Mouse (Mus musculus): Measurements from ENCODE around the gene Cma1. TPM values are rescaled to one million over a fixed set of nuclear protein-coding genes. Genes with fewer than 3 reads are reported as not detected.

Cma1 gene
- polyA plus RNA-seq, 1 experiment from 2014 or later = not detected

GRCm38 (mm10) chr14:55922475-55923232, 21.8 kb downstream of the Cma1 start:
- H3K9me3 ChIP-seq (replicated peaks) = no peaks in the 10 kb centered on the region
- DNase-seq (ENCODE audit: low spot score) = no peak
- H3K4me3 ChIP-seq = no peak overlapping the region
- peaks cover 37% of the 10 kb centered on the region for H3K4me1 ChIP-seq
- H3K27ac ChIP-seq = no peak overlapping the region
- no peaks in the 10 kb centered on the region for H3K27me3 ChIP-seq (ENCODE audit: low read depth, poor library complexity, severe bottlenecking)
- no peaks in the 10 kb centered on the region for H3K36me3 ChIP-seq
- 26% methylated on average over 7 of the region's 7 CpGs for WGBS

GRCm38 (mm10) chr14:55918240-55919082, 26.0 kb downstream of the Cma1 start:
- peak; percentile 80 for DNase-seq (ENCODE audit: low spot score)
- 0 out of 2 replicates have a peak overlapping the region, but pooled peaks have one; percentile 27 for H3K4me3 ChIP-seq
- WGBS = 41% methylated on average over 14 of the region's 14 CpGs
- no peaks in the 10 kb centered on the region for H3K9me3 ChIP-seq (replicated peaks)
- H3K27ac ChIP-seq = peak overlapping the region; percentile 70
- H3K36me3 ChIP-seq = no peaks in the 10 kb centered on the region
- H3K4me1 ChIP-seq = peaks cover 39% of the 10 kb centered on the region
- H3K27me3 ChIP-seq (ENCODE audit: low read depth, poor library complexity, severe bottlenecking) = no peaks in the 10 kb centered on the region

- no peaks in the 10 kb centered on the region for H3K9me3 ChIP-seq (replicated peaks)
- H3K27ac ChIP-seq = no peak overlapping the region
- no peaks in the 10 kb centered on the region for H3K27me3 ChIP-seq (ENCODE audit: low read depth, poor library complexity, severe bottlenecking)
- no peak for DNase-seq (ENCODE audit: low spot score)
- H3K4me1 ChIP-seq = peaks cover 6% of the 10 kb centered on the region; the same call in 1 of the 2 replicates
- H3K36me3 ChIP-seq = no peaks in the 10 kb centered on the region
- H3K4me3 ChIP-seq = no peak overlapping the region
- WGBS = 41% methylated on average over 4 of the region's 4 CpGs
Measured at GRCm38 (mm10) chr14:55913406-55913805, 31.1 kb downstream of the Cma1 start.

- no peak for DNase-seq (ENCODE audit: low spot score)
- no peak overlapping the region for H3K4me3 ChIP-seq
- WGBS = 34% methylated on average over 1 of the region's 1 CpGs
- no peaks in the 10 kb centered on the region for H3K27me3 ChIP-seq (ENCODE audit: low read depth, poor library complexity, severe bottlenecking)
- no peaks in the 10 kb centered on the region for H3K9me3 ChIP-seq (replicated peaks)
- H3K27ac ChIP-seq = no peak overlapping the region
- H3K36me3 ChIP-seq = no peaks in the 10 kb centered on the region
- peaks cover 7% of the 10 kb centered on the region for H3K4me1 ChIP-seq
Measured at GRCm38 (mm10) chr14:55905518-55905917, 39.0 kb downstream of the Cma1 start.

GRCm38 (mm10) chr14:55900414-55900755, 44.1 kb downstream of the Cma1 start:
- peak overlapping the region; percentile 62 for H3K4me3 ChIP-seq
- no peaks in the 10 kb centered on the region for H3K9me3 ChIP-seq (replicated peaks)
- H3K36me3 ChIP-seq = peaks cover 31% of the 10 kb centered on the region
- no peak for DNase-seq (ENCODE audit: low spot score)
- H3K4me1 ChIP-seq = peaks cover 24% of the 10 kb centered on the region
- H3K27me3 ChIP-seq (ENCODE audit: low read depth, poor library complexity, severe bottlenecking) = no peaks in the 10 kb centered on the region
- 6% methylated on average over 12 of the region's 12 CpGs for WGBS
- peak overlapping the region; percentile 88 for H3K27ac ChIP-seq

GRCm38 (mm10) chr14:55899701-55900413, 44.6 kb downstream of the Cma1 start, which contains the start of gene Sdr39u1:
Gene Sdr39u1, minus strand, starts transcription at chr14:55900293.
- peak; percentile 90 for DNase-seq (ENCODE audit: low spot score)
- H3K4me1 ChIP-seq = peaks cover 24% of the 10 kb centered on the region
- WGBS = 2% methylated on average over 39 of the region's 39 CpGs

GRCm38 (mm10) chr14:55898947-55899346, 45.5 kb downstream of the Cma1 start:
- H3K27me3 ChIP-seq (ENCODE audit: low read depth, poor library complexity, severe bottlenecking) = no peaks in the 10 kb centered on the region
- 88% methylated on average over 7 of the region's 7 CpGs for WGBS
- H3K4me1 ChIP-seq = peaks cover 24% of the 10 kb centered on the region
- H3K4me3 ChIP-seq = peak overlapping the region; percentile 62
- H3K36me3 ChIP-seq = peaks cover 45% of the 10 kb centered on the region
- peak overlapping the region; percentile 88; the same call in 1 of the 2 replicates for H3K27ac ChIP-seq
- DNase-seq (ENCODE audit: low spot score) = no peak
- no peaks in the 10 kb centered on the region for H3K9me3 ChIP-seq (replicated peaks)

More at GRCm38 (mm10) chr14:55899701-55900413, 44.6 kb downstream of the Cma1 start, which contains the start of gene Sdr39u1:
- H3K36me3 ChIP-seq = peaks cover 36% of the 10 kb centered on the region
- no peaks in the 10 kb centered on the region for H3K9me3 ChIP-seq (replicated peaks)
- peak within 1 kb of the TSS; percentile 62 for H3K4me3 ChIP-seq
- peak within 1 kb of the TSS; percentile 88 for H3K27ac ChIP-seq
- no peaks in the 10 kb centered on the region for H3K27me3 ChIP-seq (ENCODE audit: low read depth, poor library complexity, severe bottlenecking)

- Histone ChIP-seq H3K27me3 (ENCODE audit: low read depth, poor library complexity, severe bottlenecking) (no peaks in the 10 kb centered on the region), H3K27ac (no peak overlapping the region), H3K4me3 (no peak overlapping the region), H3K9me3 (replicated peaks) (no peaks in the 10 kb centered on the region), H3K36me3 (peaks cover 58% of the 10 kb centered on the region), H3K4me1 (peaks cover 24% of the 10 kb centered on the region)
- 92% methylated on average over 12 of the region's 12 CpGs for WGBS
- no peak for DNase-seq (ENCODE audit: low spot score)
Measured at GRCm38 (mm10) chr14:55897671-55898070, 46.8 kb downstream of the Cma1 start.

Other genes with a start within 250 kb of the Cma1 start
- gene Tgm1, start 230.7 kb downstream of the Cma1 start, polyA plus RNA-seq (2016; fragmentation: Nextera tagmentation; extraction: Ambion mirVana) = 1.5 and 1.9 TPM in 2 replicates
- 27.3 and 29.7 TPM in 2 replicates for gene Rabggta, start 222.4 kb downstream of the Cma1 start, polyA plus RNA-seq (2016; fragmentation: Nextera tagmentation; extraction: Ambion mirVana)
- gene Dhrs1, start 199.0 kb downstream of the Cma1 start, polyA plus RNA-seq (2016; fragmentation: Nextera tagmentation; extraction: Ambion mirVana) = 65.2 and 67.4 TPM in 2 replicates
- gene Nop9, start 199.0 kb downstream of the Cma1 start, polyA plus RNA-seq (2016; fragmentation: Nextera tagmentation; extraction: Ambion mirVana) = 68.7 and 71.4 TPM in 2 replicates
- 0.24 TPM in 1 of 2 replicates, not detected in the other for gene Cideb, start 186.2 kb downstream of the Cma1 start, polyA plus RNA-seq (2016; fragmentation: Nextera tagmentation; extraction: Ambion mirVana)
- 0.23 and 0.30 TPM in 2 replicates for gene Ltb4r2, start 183.2 kb downstream of the Cma1 start, polyA plus RNA-seq (2016; fragmentation: Nextera tagmentation; extraction: Ambion mirVana)
- gene Ltb4r1, start 178.7 kb downstream of the Cma1 start, polyA plus RNA-seq (2016; fragmentation: Nextera tagmentation; extraction: Ambion mirVana) = 0.14 and 0.26 TPM in 2 replicates
- 7.7 and 13.3 TPM in 2 replicates for gene Adcy4, start 160.6 kb downstream of the Cma1 start, polyA plus RNA-seq (2016; fragmentation: Nextera tagmentation; extraction: Ambion mirVana)
- gene Ripk3, start 155.8 kb downstream of the Cma1 start, polyA plus RNA-seq (2016; fragmentation: Nextera tagmentation; extraction: Ambion mirVana) = 25.3 and 29.3 TPM in 2 replicates
- 106 and 157 TPM in 2 replicates for gene Nfatc4, start 121.5 kb downstream of the Cma1 start, polyA plus RNA-seq (2016; fragmentation: Nextera tagmentation; extraction: Ambion mirVana)
- 31.1 and 44.4 TPM in 2 replicates for gene Nynrin, start 90.7 kb downstream of the Cma1 start, polyA plus RNA-seq (2016; fragmentation: Nextera tagmentation; extraction: Ambion mirVana)
- 0.15 and 0.31 TPM in 2 replicates for gene Cbln3, start 60.3 kb downstream of the Cma1 start, polyA plus RNA-seq (2016; fragmentation: Nextera tagmentation; extraction: Ambion mirVana)
- gene Khnyn, start 59.7 kb downstream of the Cma1 start, polyA plus RNA-seq (2016; fragmentation: Nextera tagmentation; extraction: Ambion mirVana) = 35.0 and 38.8 TPM in 2 replicates
- 55.0 and 70.3 TPM in 2 replicates for gene Sdr39u1, start 44.4 kb downstream of the Cma1 start, polyA plus RNA-seq (2016; fragmentation: Nextera tagmentation; extraction: Ambion mirVana)
- not detected in 2 replicates for gene Cma2, start 6.3 kb upstream of the Cma1 start, polyA plus RNA-seq (2016; fragmentation: Nextera tagmentation; extraction: Ambion mirVana)
- gene Mcpt1, start 73.3 kb upstream of the Cma1 start, polyA plus RNA-seq (2016; fragmentation: Nextera tagmentation; extraction: Ambion mirVana) = not detected in 2 replicates
- not detected in 2 replicates for gene Mcpt9, start 85.8 kb upstream of the Cma1 start, polyA plus RNA-seq (2016; fragmentation: Nextera tagmentation; extraction: Ambion mirVana)
- not detected in 2 replicates for gene Mcpt2, start 97.4 kb upstream of the Cma1 start, polyA plus RNA-seq (2016; fragmentation: Nextera tagmentation; extraction: Ambion mirVana)
- gene Mcpt4, start 117.6 kb upstream of the Cma1 start, polyA plus RNA-seq (2016; fragmentation: Nextera tagmentation; extraction: Ambion mirVana) = not detected in 2 replicates
- gene Mcpt8, start 140.6 kb upstream of the Cma1 start, polyA plus RNA-seq (2016; fragmentation: Nextera tagmentation; extraction: Ambion mirVana) = not detected in 2 replicates
- gene Ctsg, start 157.9 kb upstream of the Cma1 start, polyA plus RNA-seq (2016; fragmentation: Nextera tagmentation; extraction: Ambion mirVana) = not detected in 2 replicates
- gene Gzme, start 175.9 kb upstream of the Cma1 start, polyA plus RNA-seq (2016; fragmentation: Nextera tagmentation; extraction: Ambion mirVana) = not detected in 2 replicates
- not detected in 2 replicates for gene Gzmd, start 187.9 kb upstream of the Cma1 start, polyA plus RNA-seq (2016; fragmentation: Nextera tagmentation; extraction: Ambion mirVana)
- gene Gzmg, start 214.9 kb upstream of the Cma1 start, polyA plus RNA-seq (2016; fragmentation: Nextera tagmentation; extraction: Ambion mirVana) = not detected in 2 replicates
- not detected in 2 replicates for gene Gzmn, start 229.9 kb upstream of the Cma1 start, polyA plus RNA-seq (2016; fragmentation: Nextera tagmentation; extraction: Ambion mirVana)

Measured in limb, embryonic 10.5 days (tissue).